Mouse (Mus musculus) kidney, adult 11 months (tissue): ENCODE results near the gene Btf3l4.
A peak's percentile ranks its signal among the peaks of the same experiment; 100 is the strongest.

Experiments
- DNase-seq: peaks from one replicate; pipeline ENCODE4 v3.0.0; 2022

Btf3l4 gene

DNA sequence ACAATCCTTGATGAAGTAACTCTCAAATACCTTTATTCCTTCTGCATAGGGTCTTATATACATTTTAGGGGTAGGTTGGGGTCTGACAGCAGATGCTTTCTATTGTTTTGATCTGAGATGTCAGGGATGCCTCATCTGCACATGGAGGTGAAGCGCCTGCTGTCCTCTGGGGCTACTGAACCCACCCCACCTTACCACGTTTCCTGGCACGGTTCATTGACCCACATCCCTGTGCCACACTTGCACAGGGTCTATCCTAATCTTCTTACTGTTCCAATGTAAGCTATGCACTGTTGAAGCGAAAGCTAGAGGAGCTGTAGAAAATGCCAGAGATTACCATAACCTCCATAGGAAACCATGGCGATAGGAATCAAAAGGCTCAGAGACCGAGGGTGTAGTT is 21.9 kb downstream of the Btf3l4 start:
- no peak for DNase-seq

DNA sequence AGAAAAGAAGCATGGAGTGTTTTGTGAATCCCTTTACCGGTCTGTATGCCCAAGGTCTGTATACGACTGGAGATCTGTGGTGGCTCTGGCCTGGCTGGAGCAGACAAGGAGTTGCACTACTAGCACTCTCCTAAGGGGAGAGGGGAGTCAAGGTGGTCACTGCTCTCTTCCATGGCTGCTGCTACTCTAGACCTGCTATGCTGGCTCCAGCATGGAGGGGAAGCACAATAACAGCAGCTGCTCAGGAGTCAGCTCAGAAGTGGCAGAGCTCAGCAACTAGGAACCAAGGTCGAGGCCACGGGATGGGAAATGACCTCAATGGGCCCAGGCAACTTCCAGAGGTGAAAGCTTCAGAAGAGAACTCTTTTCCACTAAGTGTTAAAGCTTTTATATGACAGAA is 22.3 kb downstream of the Btf3l4 start:
- no peak for DNase-seq

DNA sequence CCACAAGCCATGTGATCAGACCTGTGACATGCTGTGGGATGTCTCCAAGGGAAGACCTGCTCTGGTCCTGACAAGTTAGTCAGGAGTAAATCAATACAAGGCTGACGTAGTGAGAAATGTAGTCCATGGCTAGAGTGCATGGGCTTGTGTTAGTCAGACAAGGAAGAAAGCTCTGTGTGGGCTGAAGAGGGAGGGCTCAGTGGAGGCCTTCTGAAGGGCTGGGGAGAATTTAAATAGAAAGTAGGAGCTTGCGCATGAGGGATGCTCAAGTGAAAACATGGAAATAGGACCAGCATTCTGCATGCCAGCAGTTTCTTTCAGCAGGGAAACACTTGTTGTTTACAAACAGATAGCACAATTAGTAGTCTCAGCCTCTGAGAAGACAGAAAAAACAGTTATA is 29.9 kb downstream of the Btf3l4 start:
- no peak for DNase-seq

DNA sequence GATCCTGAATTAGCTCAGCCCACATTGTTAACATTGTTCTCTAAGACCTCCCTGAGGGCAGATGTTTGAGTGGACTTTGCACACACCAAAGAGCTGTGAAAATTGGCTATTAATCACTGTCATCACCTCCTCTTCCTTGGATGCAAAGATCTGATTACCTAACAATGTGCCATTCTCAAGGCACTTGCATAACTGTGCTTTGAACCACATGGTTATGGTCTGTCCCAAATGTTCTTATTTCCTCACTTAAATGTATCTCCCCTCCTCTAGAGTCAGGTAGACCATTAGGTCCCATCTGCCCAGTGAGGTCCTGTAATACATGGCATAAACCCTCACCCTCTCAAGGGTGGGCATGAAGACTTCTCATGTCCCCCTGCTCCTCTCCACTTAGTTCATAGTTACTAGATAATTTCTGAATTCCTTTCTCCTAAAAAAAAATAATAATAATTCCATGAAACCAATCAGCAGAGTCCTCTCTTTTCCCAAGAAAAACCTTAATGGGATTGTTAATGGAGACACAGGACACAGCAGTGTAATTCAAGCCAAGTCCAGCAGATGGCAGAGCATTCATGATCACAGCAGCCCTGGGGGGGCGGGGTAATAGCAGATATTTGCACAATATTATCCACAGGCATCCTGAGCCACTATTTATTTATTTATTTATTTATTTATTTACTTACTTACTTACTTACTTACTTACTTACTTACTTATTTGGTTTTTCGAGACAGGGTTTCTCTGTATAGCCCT is 35.2 kb downstream of the Btf3l4 start:
- peak; percentile 44 for DNase-seq

DNA sequence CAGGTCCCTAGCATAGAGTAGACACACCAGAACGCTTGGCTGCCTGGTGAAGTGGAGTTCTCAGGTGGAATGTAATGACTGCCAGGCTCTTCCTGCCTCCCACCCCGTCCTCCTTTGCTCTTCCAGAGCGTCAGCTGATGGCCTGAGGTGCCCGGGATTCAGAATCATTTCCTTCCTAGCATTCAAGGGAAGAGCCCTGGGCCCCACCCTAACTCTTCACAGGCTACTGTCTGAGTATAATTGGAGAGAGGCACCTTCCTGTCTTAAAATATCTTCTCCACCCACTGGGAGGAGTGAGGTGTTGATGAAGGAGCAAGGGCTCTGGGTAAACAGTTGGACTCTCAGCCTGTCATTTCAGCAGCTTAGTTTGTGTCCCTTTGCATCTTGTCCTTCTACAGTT is 36.7 kb downstream of the Btf3l4 start:
- DNase-seq = peak; percentile 34

DNA sequence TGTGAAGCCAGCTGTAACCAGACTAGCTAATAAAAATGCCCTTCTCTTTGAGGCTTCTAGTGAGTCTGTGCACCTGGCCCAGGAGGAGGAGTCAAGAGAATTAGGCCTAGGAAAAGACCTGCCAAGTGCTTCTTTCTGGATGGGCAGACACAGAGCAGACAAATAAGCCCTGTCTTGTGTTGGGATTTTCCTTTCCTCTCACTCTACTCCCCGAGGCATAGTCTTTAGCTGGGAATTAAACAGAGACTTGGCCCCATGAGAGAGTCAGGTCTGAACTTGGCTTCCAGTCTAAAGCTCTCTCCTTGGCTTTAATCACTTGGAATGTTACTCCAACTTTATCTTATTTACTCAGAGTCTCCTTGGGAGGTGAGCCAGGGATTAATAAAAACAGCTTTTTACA is 39.5 kb downstream of the Btf3l4 start:
- DNase-seq = no peak

DNA sequence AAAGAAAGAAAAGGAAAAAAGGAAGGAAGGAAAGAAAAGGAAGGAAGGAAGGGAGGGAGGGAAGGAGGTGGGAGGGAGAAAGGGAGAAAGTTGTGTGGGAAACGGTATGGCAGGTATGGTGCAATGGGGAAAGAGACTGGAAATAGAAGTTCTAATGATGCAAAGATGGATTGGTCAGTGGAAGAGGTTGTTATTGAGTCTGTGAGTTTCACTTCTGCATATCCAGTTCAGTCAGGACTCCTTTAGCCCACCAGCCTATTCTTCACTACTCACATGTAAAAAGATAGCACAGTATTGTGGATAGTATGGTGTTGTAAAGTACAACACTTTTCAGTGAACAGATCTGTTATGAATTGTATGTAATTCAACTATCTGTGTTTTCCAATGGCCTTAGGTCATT is 42.9 kb downstream of the Btf3l4 start:
- no peak for DNase-seq

DNA sequence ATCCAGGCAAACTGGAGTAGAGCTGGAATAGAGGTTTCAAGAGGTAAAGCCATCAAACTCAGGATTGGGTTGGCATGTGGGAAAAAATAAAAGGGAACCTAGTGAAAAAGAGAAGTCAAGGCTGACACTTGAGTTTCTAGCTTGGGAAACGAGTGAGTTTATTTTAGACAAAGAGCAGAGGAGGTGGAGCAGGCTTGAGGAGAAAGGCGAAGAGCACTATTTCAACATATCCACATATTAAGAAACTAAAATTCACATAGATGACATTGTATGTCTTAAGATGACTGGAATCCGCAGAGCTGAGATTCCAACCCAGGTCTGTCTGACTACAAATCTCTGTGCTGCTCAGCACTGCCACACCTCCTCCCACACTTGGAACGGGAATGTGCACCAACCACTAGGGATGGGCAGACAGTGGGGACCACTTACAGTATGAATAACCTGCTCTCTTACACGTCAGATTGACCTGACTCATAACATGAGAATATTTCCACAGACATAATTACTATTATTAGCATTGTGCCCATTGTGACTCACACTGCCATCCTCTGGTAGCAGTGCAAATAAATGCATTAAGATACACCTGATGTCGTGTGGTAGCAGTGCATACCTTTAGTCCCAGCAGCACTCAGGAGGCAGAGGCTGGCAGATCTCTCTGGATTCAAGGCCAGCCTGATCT is 44.0 kb downstream of the Btf3l4 start:
- DNase-seq = no peak

DNA sequence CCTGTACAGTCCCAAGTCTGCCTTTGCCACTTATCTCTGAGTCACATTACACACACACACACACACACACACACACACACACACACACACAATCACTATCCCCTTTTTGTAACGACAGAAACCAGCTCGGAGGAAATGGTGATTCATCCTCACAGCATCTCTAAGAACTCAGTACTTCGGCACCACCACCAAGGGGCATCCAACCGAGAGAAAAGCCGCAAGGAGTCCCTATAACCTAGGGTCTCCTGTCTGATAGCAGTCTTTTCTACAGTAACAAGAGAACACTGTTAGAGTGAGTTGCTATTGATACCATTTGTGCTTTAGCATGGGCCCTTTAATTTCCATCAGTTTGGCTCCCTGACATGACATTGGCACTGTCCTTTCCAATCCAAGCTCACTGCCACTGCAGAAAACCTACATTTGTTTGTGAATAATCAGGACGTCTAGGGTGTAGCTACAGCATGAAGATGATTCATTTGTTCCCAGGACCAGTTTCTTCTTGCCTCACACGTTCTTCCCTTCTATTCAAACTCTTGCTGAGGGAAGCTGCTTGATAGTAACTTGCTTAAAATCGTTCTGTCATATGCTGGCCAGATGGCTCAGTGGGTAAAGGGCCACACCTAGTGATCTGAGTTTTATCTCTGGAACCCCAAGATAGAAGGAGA is 50.9 kb downstream of the Btf3l4 start:
- no peak for DNase-seq

DNA sequence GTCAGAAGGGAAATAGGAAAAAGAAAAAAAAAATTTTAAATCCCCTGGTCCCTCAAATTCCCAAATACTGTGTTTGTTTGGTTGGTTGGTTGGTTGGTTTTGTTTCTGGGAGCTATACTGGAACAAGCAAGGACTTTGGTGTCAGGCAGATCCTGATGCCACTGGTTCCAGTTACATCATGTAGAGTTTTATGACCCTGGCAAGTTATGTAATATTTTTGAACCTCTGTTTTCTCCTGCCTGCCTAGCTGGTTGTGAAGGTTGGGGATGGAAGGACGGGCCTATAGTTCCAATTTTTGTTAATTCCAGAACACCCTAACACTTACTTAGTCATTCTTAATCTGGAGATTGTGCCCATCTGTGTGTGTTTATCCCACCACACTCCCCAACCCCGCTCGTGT is 51.8 kb downstream of the Btf3l4 start:
- DNase-seq = peak; percentile 27

DNA sequence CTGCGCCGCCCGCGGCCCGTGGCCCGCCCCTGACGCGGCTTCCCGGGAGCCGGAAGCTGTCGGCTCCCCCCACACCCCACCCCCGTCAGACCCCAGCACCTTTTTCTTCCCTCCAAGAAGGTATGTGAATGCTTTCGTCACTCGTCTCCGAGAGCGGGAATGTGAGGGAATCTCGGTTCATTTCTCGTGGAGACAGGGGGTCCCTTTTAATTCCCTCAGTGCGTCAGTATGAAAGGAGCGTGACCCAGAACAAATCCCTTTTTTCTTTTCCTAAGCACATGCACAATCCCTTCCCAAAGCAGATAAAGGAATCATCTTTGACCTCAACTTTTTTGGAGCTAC is 52.6 kb downstream of the Btf3l4 start:
- no peak for DNase-seq

DNA sequence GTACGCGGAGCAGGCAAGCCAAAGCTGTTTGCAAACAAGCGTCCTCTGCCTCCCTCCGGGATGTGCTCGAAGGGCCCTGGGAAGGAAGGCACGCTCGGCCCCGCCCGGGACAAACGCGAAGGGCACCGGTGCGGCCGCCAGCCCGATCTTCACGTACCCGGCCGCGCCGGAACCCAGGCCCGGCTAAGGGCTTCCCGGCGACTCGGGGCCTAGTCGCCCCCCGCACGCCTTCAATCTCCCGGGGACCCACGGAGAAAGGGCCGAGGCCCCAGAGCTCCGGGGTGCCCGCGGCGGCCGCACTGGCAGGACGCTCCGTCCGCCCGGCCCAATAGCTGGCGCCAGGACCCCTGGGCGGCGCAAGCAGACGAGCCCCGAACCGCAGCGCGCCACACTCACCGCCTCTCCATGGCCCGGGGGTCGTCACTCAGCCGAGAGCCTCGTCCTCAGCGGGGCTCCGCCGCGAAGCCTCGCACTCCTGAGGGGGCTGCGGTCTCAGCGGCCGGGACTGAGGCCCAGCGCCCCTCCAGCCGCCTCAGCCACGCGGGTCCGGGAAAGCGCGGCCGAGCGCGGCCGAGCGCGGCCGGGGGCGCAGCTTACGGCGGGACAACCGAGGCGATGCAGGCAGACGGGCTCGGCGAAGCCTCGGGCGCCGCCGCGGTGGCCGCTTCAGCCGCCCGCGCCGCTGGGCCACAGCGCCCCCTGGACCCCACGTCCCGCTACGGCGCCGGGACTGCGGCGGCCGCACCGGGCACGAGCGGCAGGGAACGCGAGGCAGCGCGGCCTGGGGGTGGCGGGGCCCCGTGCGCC is 53.2 kb downstream of the Btf3l4 start, which contains the start of gene Zfyve9:
Zfyve9 (minus strand) TSS at position 742 of the 807 bp plus-strand sequence.
- peak; percentile 67 for DNase-seq

DNA sequence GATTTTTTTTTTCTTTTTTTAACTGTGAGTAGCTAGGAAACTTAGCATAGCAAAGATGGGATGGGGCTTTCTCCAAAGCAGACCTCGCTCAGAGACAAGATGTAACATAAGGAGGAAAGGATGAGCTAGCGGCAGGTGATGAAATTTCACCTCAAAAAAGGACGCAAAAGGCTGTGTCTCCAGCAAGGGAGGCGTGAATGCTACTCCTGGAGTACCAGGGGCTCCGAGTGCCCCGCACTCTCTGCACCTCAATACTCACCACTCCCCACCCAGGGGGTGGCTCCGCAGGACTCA is 53.7 kb downstream of the Btf3l4 start:
- DNase-seq = no peak

DNA sequence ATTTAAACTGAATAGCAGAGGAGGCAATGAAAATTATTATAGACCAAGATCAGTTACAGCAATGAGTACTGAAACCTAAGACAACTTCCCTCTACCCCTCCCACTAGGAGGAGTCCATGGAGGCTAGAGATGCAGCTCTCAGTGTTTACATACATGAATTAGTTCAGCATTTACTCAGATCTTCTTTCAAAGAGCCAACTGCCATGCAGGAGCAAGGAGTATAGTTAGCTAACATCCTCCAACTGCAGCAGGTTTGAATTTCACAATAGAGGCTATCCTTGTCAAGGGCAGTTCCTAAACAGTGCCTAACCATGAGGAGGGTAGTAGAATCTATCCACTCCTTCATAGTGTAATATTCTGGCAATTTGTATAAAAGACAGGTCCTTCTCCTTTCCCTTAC is 64.9 kb downstream of the Btf3l4 start:
- DNase-seq = no peak
